Mouse (Mus musculus): ENCODE results near the gene Tmem216.

The Tmem216 gene

DNA sequence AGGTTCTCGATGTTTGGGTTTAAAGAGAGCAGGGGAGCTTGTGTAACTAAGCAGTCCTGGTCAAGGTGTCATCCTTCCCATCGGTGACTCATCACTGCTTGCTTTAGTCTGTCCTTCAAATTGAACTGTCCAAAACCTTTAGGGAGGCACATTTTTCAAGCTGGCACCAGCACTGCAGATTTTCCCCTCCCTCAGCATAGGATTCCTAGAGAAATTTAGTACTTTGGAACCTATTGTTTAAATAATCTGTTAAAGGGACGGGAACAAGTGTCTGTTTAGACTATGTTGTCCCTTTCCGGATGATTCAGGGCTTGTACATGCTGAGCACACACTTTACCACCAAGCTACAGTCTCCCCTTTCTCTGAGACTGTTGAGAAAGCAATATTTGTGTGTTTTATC lies 9.2 kb upstream of the Tmem216 start:
- 76% methylated on average over 4 of the region's 4 CpGs for WGBS

DNA sequence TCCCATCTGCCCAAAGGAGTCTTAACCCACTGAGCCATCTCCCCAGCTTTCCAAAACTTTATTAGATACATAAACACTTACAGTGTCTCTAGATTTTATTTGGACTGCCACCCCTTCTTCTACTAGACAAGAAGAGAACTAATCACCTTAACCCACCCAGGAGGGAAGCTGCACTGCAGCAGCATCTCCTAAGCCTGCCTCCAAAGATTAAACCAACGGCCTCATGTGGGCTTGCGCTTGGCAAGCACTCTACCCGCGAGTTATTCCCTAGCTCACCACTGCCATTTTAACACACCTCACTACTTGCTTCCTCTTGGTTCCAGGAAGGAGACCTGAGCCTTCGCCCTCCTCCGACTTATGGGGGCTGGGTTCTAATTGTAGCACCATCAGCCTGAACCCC lies 8.2 kb upstream of the Tmem216 start:
- 83% methylated on average over 6 of the region's 6 CpGs for WGBS

DNA sequence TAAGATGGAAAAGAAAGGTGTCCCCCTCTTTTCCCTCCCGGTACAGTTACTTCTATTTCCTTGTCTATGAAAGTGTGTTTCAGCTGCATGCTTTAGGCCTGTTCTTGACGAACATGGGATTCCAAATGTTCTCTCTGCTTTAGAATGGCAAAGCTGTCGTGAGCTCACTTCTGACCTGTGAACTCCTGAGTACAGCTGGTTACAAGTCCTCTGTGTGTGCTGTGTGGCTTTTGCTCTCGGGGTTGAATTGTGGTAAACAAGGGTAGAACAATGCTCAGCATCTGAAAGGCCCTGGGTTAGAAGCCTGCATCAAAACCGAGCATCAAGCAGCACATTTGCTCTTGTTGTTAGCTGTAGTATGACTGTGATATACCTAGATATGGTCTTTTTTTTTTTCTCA lies 6.3 kb upstream of the Tmem216 start:
- WGBS, result 77% methylated on average over 5 of the region's 5 CpGs

- WGBS, result 83% methylated on average over 6 of the region's 6 CpGs
Observed at GRCm38 (mm10) chr19:10561558-10562314, 5.7 kb upstream of the Tmem216 start.

DNA sequence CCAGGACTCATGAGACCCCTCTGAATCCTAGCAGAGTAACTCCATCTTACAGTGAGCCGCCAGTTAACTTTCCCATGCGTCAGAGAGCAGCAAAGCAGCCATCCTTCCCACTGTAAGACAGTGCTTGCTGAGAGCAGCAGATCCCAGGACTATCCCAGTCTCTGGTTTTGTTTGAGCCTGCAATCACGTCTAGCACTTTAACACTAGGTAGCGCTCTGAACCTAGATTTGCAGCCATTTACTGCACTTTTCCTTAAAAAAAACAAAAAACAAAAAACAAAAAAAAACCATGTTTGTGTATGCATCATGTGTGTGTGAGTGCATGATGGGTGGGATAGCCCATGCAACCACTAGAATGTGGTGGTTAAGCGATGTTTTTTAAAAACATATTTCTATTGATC lies 4.1 kb upstream of the Tmem216 start:
- WGBS, result 38% methylated on average over 5 of the region's 5 CpGs

GRCm38 (mm10) chr19:10557837-10558375 lies 1.9 kb upstream of the Tmem216 start:
- 72% methylated on average over 4 of the region's 4 CpGs for WGBS

- 63% methylated on average over 2 of the region's 2 CpGs for WGBS
Observed at GRCm38 (mm10) chr19:10557430-10557829, 1.4 kb upstream of the Tmem216 start.

GRCm38 (mm10) chr19:10557001-10557400 lies 963 bp upstream of the Tmem216 start:
- WGBS, result 69% methylated on average over 2 of the region's 2 CpGs

- WGBS, result 96% methylated on average over 5 of the region's 5 CpGs
Observed at GRCm38 (mm10) chr19:10539454-10539853, 16.6 kb downstream of the Tmem216 start.

- WGBS, result 92% methylated on average over 1 of the region's 1 CpGs
Observed at GRCm38 (mm10) chr19:10530082-10530481, 26.0 kb downstream of the Tmem216 start.

DNA sequence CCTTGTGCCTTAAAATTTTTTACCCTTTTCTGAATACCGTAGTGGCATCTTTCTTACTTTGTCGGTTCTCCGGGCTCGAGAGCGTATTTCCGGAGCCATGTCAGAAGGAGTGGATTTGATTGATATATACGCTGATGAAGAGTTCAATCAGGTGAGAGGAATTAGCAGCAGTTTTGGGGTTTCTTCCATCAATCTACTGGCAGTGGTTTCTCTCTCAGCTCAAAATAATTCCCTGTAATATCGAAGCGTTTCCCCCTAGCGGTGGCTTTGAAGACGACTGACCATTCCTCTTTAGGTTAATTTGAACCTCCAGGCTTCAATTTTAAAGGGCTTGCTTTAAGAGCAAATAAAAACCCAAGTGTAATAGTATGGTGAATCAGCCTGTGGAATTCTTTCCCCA lies 30.1 kb downstream of the Tmem216 start, which contains the start of gene Sdhaf2:
TSS of gene Sdhaf2 (minus strand) at position 233 of the 400 bp plus-strand sequence.
- 1% methylated on average over 11 of the region's 11 CpGs for WGBS

GRCm38 (mm10) chr19:10525106-10525901 lies 30.7 kb downstream of the Tmem216 start, which contains the start of gene Cpsf7:
Cpsf7 (plus strand) TSS chr19:10525266.
- WGBS, result 1% methylated on average over 87 of the region's 93 CpGs

DNA sequence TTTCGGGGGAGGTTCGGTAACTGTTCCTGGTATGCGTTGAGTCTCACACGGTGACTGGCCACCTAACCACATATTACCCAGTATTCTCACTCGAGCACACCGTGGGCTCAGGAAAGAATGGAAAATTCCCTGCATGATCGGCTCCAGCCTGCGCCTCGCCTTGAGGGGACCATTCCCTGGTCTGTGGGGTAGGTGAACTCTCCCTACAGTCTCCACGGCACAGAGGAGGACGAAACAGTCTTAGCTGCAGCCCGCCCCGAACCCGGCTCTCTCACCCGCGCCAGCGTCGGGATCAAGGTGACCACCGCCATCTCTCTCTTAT lies 31.3 kb downstream of the Tmem216 start:
- WGBS, result 2% methylated on average over 19 of the region's 19 CpGs

- WGBS, result 82% methylated on average over 5 of the region's 5 CpGs
Observed at GRCm38 (mm10) chr19:10523483-10524080, 32.5 kb downstream of the Tmem216 start.

DNA sequence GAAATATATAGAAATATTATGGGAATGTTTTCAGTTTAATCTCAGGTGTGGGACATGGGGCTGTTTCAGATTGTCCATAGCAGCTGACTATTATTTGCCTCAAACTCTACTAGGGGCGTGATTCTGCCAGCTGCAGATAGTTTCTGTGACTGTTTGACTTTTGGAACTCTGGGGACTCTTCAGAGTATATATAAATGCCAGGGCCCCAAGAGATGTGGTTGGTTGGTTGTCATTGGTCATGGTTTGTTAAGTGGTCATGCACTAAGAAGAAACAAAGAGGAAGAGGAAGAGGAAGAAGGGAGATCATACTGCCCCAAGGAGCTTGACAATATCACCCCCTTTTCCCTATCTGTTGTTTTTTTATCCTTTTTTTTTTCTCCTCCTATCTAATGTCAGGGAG lies 34.1 kb downstream of the Tmem216 start:
- 73% methylated on average over 1 of the region's 1 CpGs for WGBS

GRCm38 (mm10) chr19:10520355-10520754 lies 35.7 kb downstream of the Tmem216 start:
- WGBS, result 32% methylated on average over 1 of the region's 1 CpGs

- WGBS, result 59% methylated on average over 6 of the region's 6 CpGs
Observed at GRCm38 (mm10) chr19:10510759-10511330, 45.2 kb downstream of the Tmem216 start.

- 11% methylated on average over 4 of the region's 4 CpGs for WGBS
Observed at GRCm38 (mm10) chr19:10502571-10502970, 53.5 kb downstream of the Tmem216 start.

DNA sequence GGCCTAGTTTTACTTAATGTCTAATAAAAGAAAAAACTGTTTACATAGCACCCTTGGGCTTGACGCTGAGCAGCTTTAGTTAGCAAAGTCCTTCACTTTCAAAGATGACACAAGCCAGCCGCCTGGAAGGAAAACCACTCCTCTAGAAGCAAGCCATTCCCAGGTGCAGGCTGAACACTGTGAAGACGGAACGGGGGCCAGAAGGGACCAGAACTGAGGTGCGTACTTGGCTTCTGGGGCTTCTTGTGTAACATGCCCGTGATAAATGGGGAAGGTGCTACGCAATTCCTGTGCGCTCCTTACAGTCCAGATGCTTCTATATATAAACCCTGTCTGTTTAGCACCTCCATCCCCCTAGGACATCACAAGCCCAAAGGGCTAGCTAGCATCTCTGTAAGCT lies 55.5 kb downstream of the Tmem216 start:
- WGBS, result 65% methylated on average over 8 of the region's 8 CpGs

DNA sequence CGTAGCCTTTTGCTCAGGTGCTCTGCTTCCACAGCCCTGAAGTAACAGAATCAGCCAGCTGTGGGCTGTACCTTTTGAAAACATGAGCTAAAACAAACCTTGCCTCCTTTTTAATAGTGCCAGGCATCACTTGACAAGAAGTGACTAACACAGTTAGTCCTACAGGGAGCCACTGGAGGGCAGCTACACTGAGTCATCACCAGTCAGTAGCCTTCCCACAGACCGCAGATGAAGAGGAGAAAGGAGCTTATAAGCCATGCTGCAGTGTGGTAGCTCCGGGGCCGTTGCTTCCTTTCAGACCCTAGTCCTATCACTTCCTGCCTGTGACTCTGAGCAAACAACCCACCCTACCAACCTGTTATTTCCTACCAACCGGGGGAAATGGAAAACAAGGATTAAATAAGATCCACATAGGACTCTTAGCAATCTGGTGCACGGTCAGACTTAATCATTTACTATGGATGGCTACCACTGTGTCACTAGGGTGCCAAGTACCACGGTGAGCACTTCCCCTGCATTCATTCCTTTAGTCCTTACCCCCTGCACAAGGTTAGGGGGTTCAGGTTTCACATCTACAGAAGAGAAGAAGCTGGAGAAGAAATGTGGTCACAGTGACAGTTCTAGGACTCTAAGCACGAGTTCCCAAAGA lies 58.4 kb downstream of the Tmem216 start:
- WGBS, result 36% methylated on average over 8 of the region's 8 CpGs

GRCm38 (mm10) chr19:10496976-10497375 lies 59.1 kb downstream of the Tmem216 start:
- 46% methylated on average over 2 of the region's 2 CpGs for WGBS

Data from cerebral cortex, adult 2 months (tissue).